In genomic region chr7:114415336-114416020, GRCm38 (mm10) we compare ENCODE assay signal across 8 mouse cellular contexts. TPM values are rescaled to one million over a fixed set of nuclear protein-coding genes. Genes with fewer than 3 reads are reported as not detected.
DNase-seq lines count a peak whose midpoint lies in the region; ATAC-seq lines count a peak whose summit lies in the region.

No protein-coding gene starts in this region.

- H3K4me1 ChIP-seq in forebrain, embryonic 11.5 days (replicated peaks; ENCODE audit: control insufficient read depth, insufficient read depth, low read length), result peaks cover 6% of the 10 kb centered on the region; the same call in 1 of the 2 replicates

- H3K9me3 ChIP-seq in forebrain, embryonic 11.5 days (ENCODE audit: control insufficient read depth, low read length), result no peaks in the 10 kb centered on the region

- H3K36me3 ChIP-seq in forebrain, embryonic 11.5 days (ENCODE audit: control insufficient read depth, insufficient read depth, low read length), result no peaks in the 10 kb centered on the region

- H3K4me3 ChIP-seq in forebrain, embryonic 11.5 days (ENCODE audit: low read depth, low read length), result peak overlapping the region; percentile 98

- peak overlapping the region; percentile 77 for H3K4me2 ChIP-seq in forebrain, embryonic 11.5 days (ENCODE audit: low read depth, low read length, severe bottlenecking)

- peak; percentile 44 for ATAC-seq in CD4-positive, CD25-positive, alpha-beta regulatory T cell, adult 4 months
- peak; percentile 80 for ATAC-seq in forebrain, embryonic 11.5 days (replicated peaks; ENCODE audit: low FRiP score)

- no peaks in the 10 kb centered on the region for H3K27me3 ChIP-seq in forebrain, embryonic 11.5 days (ENCODE audit: control insufficient read depth, insufficient read depth, low read length)

- intact Hi-C loops in heart, postnatal 36 days (cut with DNase I), result loop anchor here (2.0 to 5.0 kb wide), 2 partner anchors 123 to 139 kb away; partner anchors contain the start of gene Psma1

- WGBS in forebrain, embryonic 11.5 days, result under 1% methylated on average over 69 of the region's 103 CpGs

- H3K9ac ChIP-seq in forebrain, embryonic 11.5 days (ENCODE audit: low read length), result peak overlapping the region; percentile 97

- H3K27ac ChIP-seq in forebrain, embryonic 11.5 days (ENCODE audit: low read depth, low read length), result peak overlapping the region; percentile 88

- peak; percentile 6 to 12 for DNase-seq in adrenal gland, postnatal 4 days (ENCODE audit: low spot score in 2 of 2)
- peak; percentile 79 for DNase-seq in forebrain, embryonic 11.5 days (ENCODE audit: low spot score)
- DNase-seq in heart, postnatal 36 days, result peak; percentile 49 to 77
- peak; percentile 35 to 61 for DNase-seq in layer of hippocampus, postnatal 14 days (ENCODE audit: low spot score in 2 of 2)
- peak; percentile 23 for DNase-seq in lung, postnatal 14 days
- peak; percentile 46 to 58 for DNase-seq in right cerebral cortex, adult 2 months (ENCODE audit: low spot score in 2 of 2)
- DNase-seq in urinary bladder, postnatal 25 days (ENCODE audit: low spot score), result peak; percentile 31

RNA-seq across cellular contexts. Expression of gene Pde3b, which starts 0.4 kb away (rescaled TPM):
- under 1 TPM; 0.75 to 0.76 TPM for polyA plus RNA-seq in CD4-positive, CD25-positive, alpha-beta regulatory T cell, adult 4 months (2017; shearing (Covaris generic))
- 10 to 100 TPM; 12.2 to 13.1 TPM for total RNA-seq in adrenal gland, postnatal 4 days (2021)
- 10.3 and 12.9 TPM in 2 replicates for polyA plus RNA-seq in forebrain, embryonic 11.5 days (2014; fragmentation: Nextera tagmentation; extraction: Ambion mirVana)
- total RNA-seq in heart, postnatal 36 days (2021), result 1 to 10 TPM; 4.4 to 4.9 TPM
- 10 to 100 TPM; 10.9 to 11.9 TPM for total RNA-seq in layer of hippocampus, postnatal 14 days (2021)

Comparison
In these comparisons a context has a peak if more than half of its experiments do, and no peak if none do; other contexts are left out.
1. Peak in every context shown above with its lines: DNase-seq, ATAC-seq, H3K4me3 ChIP-seq and H3K27ac ChIP-seq.
2. DNase-seq: peak in every context shown above with its lines; median percentile 79 in forebrain, embryonic 11.5 days; 63 in heart, postnatal 36 days; 52 in right cerebral cortex, adult 2 months; 48 in layer of hippocampus, postnatal 14 days; 31 in urinary bladder, postnatal 25 days; 23 in lung, postnatal 14 days; 9 in adrenal gland, postnatal 4 days.